ENCODE assay signal across 15 mouse cellular contexts in the genomic region with DNA sequence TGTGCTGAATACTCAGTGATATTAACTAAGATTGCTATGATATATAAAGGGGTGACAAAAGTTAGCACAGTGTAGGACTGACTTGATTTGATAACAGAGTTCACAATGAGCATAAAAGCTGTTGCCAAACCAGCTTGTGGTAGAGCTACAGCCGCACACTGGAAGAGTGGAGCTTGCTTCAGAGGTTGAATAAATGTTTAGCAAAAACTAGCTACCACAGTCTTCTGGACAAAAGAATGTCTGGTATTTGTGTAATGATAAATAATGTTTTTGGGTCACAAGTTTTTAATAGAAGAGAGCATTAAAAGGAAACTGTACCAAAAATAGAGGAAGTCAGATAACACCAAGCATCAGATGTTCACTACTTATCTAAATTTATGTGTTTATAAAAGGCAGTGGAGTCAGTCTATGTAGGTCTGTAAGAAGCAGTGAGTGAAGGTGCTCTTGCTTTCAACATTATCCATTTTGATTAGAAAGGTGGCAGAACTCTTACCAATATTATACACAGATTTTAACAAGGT.
DNase-seq lines count a peak whose midpoint lies in the region; ATAC-seq and TF ChIP-seq lines count a peak whose summit lies in the region.
"Had no signal": no experiment of that assay in that cellular context is flagged by ENCODE, and none has a peak within 500 bp of the region (broad histone marks: within the 10 kb centered on the region; RNA-seq: fewer than 3 reads in every experiment).

No protein-coding gene starts in this region.

- H3K27me3 ChIP-seq in kidney, adult 2 months (replicated peaks; ENCODE audit: control insufficient read depth, insufficient read depth, low read length), result no peaks in the 10 kb centered on the region
- no peaks in the 10 kb centered on the region for H3K27me3 ChIP-seq in kidney, embryonic 14.5 days (ENCODE audit: control insufficient read depth, insufficient read depth, low read length)
- H3K27me3 ChIP-seq in liver, embryonic 15.5 days, result no peaks in the 10 kb centered on the region
- H3K27me3 ChIP-seq in MEL (ENCODE audit: control insufficient read depth in 1 of 2, insufficient read depth in 2 of 2, low read length in 2 of 2) (no peaks in the 10 kb centered on the region), Patski (no peaks in the 10 kb centered on the region)
- H3K27me3 ChIP-seq: forebrain, embryonic 12.5 days; hindbrain, embryonic 13.5 days; megakaryocyte, embryonic 14.5 days had no signal

- peak; percentile 13 to 72; a peak in 2 of 4 replicates for TF ChIP-seq EP300 in MEL (IDR thresholded peaks at IDR 0.05; ENCODE audit: low read depth in 1 of 2, low read length in 2 of 2)

- no peak for TF ChIP-seq CTCF in kidney, adult 2 months (conservative IDR thresholded peaks at IDR 0.05; ENCODE audit: insufficient read depth, insufficient read length, low read depth, low read length)
- TF ChIP-seq CTCF in MEL (IDR thresholded peaks at IDR 0.05 in 2 of 3, conservative IDR thresholded peaks at IDR 0.05 in 1 of 3; ENCODE audit: control insufficient read depth in 1 of 3, insufficient read depth in 1 of 3, low read depth in 2 of 3, low read length in 3 of 3, poor library complexity in 1 of 3, severe bottlenecking in 1 of 3) (no peak), Patski (IDR thresholded peaks at IDR 0.05) (no peak)

- in situ Hi-C loops in Patski (cut with MboI; ENCODE audit: low pct_unique_long_range_greater_than_20kb), result no loop called here

- CTCF ChIA-PET in Patski (lab: Charles Lee), result interaction anchor here (1.4 kb wide), 1 partner anchor 176 kb away, joined by 8 read pairs; no protein-coding TSS in a partner anchor

- H3K9me3 ChIP-seq in kidney, embryonic 14.5 days (ENCODE audit: control insufficient read depth, low read length), result no peaks in the 10 kb centered on the region
- no peaks in the 10 kb centered on the region for H3K9me3 ChIP-seq in liver, embryonic 15.5 days (replicated peaks)
- H3K9me3 ChIP-seq in MEL (replicated peaks; ENCODE audit: insufficient read depth, low read length), result no peaks in the 10 kb centered on the region
- H3K9me3 ChIP-seq: forebrain, embryonic 12.5 days; hindbrain, embryonic 13.5 days; megakaryocyte, embryonic 14.5 days had no signal

- WGBS in kidney, adult 2 months, result 20% methylated on average over 1 of the region's 1 CpGs
- 72% methylated on average over 1 of the region's 1 CpGs for WGBS in kidney, embryonic 14.5 days
- 31% methylated on average over 1 of the region's 1 CpGs for WGBS in liver, embryonic 15.5 days (ENCODE audit: insufficient replicate concordance)

- ATAC-seq in kidney, embryonic 14.5 days (ENCODE audit: low FRiP score, low TSS enrichment), result no peak
- 0 out of 2 replicates have a peak, but pooled peaks have one; percentile 34 for ATAC-seq in liver, embryonic 15.5 days (ENCODE audit: insufficient read depth)
- ATAC-seq in Patski, result peak; percentile 21

- H3K79me2 ChIP-seq in MEL (ENCODE audit: control insufficient read depth, insufficient read depth, low read length, poor library complexity), result no peaks in the 10 kb centered on the region

- H3K4me3 ChIP-seq in kidney, adult 2 months (ENCODE audit: insufficient read depth, low read depth, low read length), result no peak overlapping the region
- H3K4me3 ChIP-seq in kidney, embryonic 14.5 days (ENCODE audit: low read length), result no peak overlapping the region
- no peak overlapping the region for H3K4me3 ChIP-seq in liver, embryonic 15.5 days (replicated peaks)
- no peak overlapping the region for H3K4me3 ChIP-seq in MEL (ENCODE audit: control insufficient read depth in 1 of 2, insufficient read depth in 1 of 2, low read depth in 2 of 2, low read length in 2 of 2)
- H3K4me3 ChIP-seq: forebrain, embryonic 12.5 days; hindbrain, embryonic 13.5 days; megakaryocyte, embryonic 14.5 days; myocyte had no signal

- no peak overlapping the region for H3K4me2 ChIP-seq in kidney, embryonic 14.5 days (replicated peaks; ENCODE audit: low read depth, low read length)
- H3K4me2 ChIP-seq in liver, embryonic 15.5 days, result no peak overlapping the region
- H3K4me2 ChIP-seq: forebrain, embryonic 12.5 days; hindbrain, embryonic 13.5 days had no signal

- no peak for TF ChIP-seq POLR2A in kidney, adult 2 months (IDR thresholded peaks at IDR 0.05; ENCODE audit: low read depth, low read length)
- TF ChIP-seq POLR2A in MEL (IDR thresholded peaks at IDR 0.05; ENCODE audit: control insufficient read depth in 1 of 2, insufficient read depth in 1 of 2, low read depth in 1 of 2, low read length in 2 of 2, poor library complexity in 1 of 2), result no peak

- peak; percentile 56 for DNase-seq in kidney, adult 2 months
- DNase-seq in liver (no peak), MEL (ENCODE audit: low read depth, low spot score) (no peak), Patski (ENCODE audit: low read depth, low spot score) (no peak)
- DNase-seq in testis, postnatal 10 days (ENCODE audit: low spot score), result no peak
- DNase-seq: cerebellum, adult 8-10 months; gastrocnemius, postnatal 10 days; midbrain, embryonic 14.5 days; thymus, postnatal 25 days had no signal

- no peaks in the 10 kb centered on the region; the same call in 1 of the 2 replicates for H3K36me3 ChIP-seq in kidney, adult 2 months (ENCODE audit: control insufficient read depth, insufficient read depth, low read length)
- peaks cover 6% of the 10 kb centered on the region; the same call in 1 of the 2 replicates for H3K36me3 ChIP-seq in kidney, embryonic 14.5 days (ENCODE audit: control insufficient read depth, insufficient read depth, low read length)
- H3K36me3 ChIP-seq in liver, embryonic 15.5 days (replicated peaks), result peaks cover 9% of the 10 kb centered on the region; the same call in 1 of the 2 replicates
- peaks cover 0 to 21% of the 10 kb centered on the region in 2 experiments; a peak in 3 of 4 replicates for H3K36me3 ChIP-seq in MEL (ENCODE audit: control insufficient read depth in 1 of 2, insufficient read depth in 2 of 2, low read length in 2 of 2)
- H3K36me3 ChIP-seq: forebrain, embryonic 12.5 days; hindbrain, embryonic 13.5 days had no signal

- no peak overlapping the region for H3K27ac ChIP-seq in kidney, adult 2 months (ENCODE audit: insufficient read depth, low read depth, low read length)
- H3K27ac ChIP-seq in kidney, embryonic 14.5 days (ENCODE audit: low read depth, low read length), result no peak overlapping the region
- no peak overlapping the region for H3K27ac ChIP-seq in liver, embryonic 15.5 days (replicated peaks)
- H3K27ac ChIP-seq in MEL (ENCODE audit: control insufficient read depth, low read depth, low read length), result peak overlapping the region; percentile 54
- H3K27ac ChIP-seq: forebrain, embryonic 12.5 days; hindbrain, embryonic 13.5 days had no signal

- POLR2A ChIA-PET in Patski (lab: Charles Lee), result no interaction called here

- H3K4me1 ChIP-seq in kidney, adult 2 months (ENCODE audit: control insufficient read depth, insufficient read depth, low read length), result peaks cover 10% of the 10 kb centered on the region; the same call in 1 of the 2 replicates
- 0 out of 2 replicates have a peak, but pooled peaks cover 5% of the 10 kb centered on the region for H3K4me1 ChIP-seq in kidney, embryonic 14.5 days (ENCODE audit: control insufficient read depth, insufficient read depth, low read length)
- peaks cover 33% of the 10 kb centered on the region for H3K4me1 ChIP-seq in liver, embryonic 15.5 days (replicated peaks)
- H3K4me1 ChIP-seq in MEL (ENCODE audit: control insufficient read depth in 1 of 2, insufficient read depth in 2 of 2, low read length in 2 of 2), result peaks cover 14% of the 10 kb centered on the region in 2 experiments

- H3K9ac ChIP-seq in kidney, embryonic 14.5 days (ENCODE audit: low read depth, low read length), result no peak overlapping the region
- no peak overlapping the region for H3K9ac ChIP-seq in liver, embryonic 15.5 days
- no peak overlapping the region for H3K9ac ChIP-seq in MEL (ENCODE audit: control insufficient read depth, low read depth, low read length, poor library complexity, severe bottlenecking)
- H3K9ac ChIP-seq: forebrain, embryonic 12.5 days; hindbrain, embryonic 13.5 days had no signal

- no peak for TF ChIP-seq RAD21 in MEL (IDR thresholded peaks at IDR 0.05; ENCODE audit: low read depth, low read length)

TF ChIP-seq in MEL, 35 proteins besides CTCF, POLR2A, EP300 and RAD21:
- TF ChIP-seq HCFC1 (IDR thresholded peaks at IDR 0.05; ENCODE audit: low read depth, low read length) (peak; percentile 32; the same call in 1 of the 2 replicates), MXI1 (IDR thresholded peaks at IDR 0.05; ENCODE audit: low read depth, low read length) (peak; percentile 40; the same call in 1 of the 2 replicates), SIN3A (IDR thresholded peaks at IDR 0.05; ENCODE audit: low read length) (peak; percentile 56; the same call in 1 of the 2 replicates), ZKSCAN1 (IDR thresholded peaks at IDR 0.05; ENCODE audit: low read depth, low read length) (no peak), MEF2A (IDR thresholded peaks at IDR 0.05; ENCODE audit: extremely low read depth, insufficient replicate concordance, low read depth, low read length, poor library complexity, severe bottlenecking) (peak; percentile 79; the same call in 1 of the 2 replicates), MAZ (IDR thresholded peaks at IDR 0.05; ENCODE audit: low read depth, low read length) (no peak), MYB (IDR thresholded peaks at IDR 0.05; ENCODE audit: low read depth, low read length) (no peak), USF1 (IDR thresholded peaks at IDR 0.05; ENCODE audit: low read depth, low read length) (no peak), ETS1 (IDR thresholded peaks at IDR 0.05; ENCODE audit: low read depth, low read length) (peak; percentile 80), TCF12 (IDR thresholded peaks at IDR 0.05; ENCODE audit: low read depth, low read length) (peak; percentile 26; the same call in 1 of the 2 replicates), GATA1 (IDR thresholded peaks at IDR 0.05; ENCODE audit: low read depth, low read length) (peak; percentile 76), RCOR1 (IDR thresholded peaks at IDR 0.05; ENCODE audit: low read depth, low read length) (no peak)
TF ChIP-seq in MEL: peak in this region for 7.
